Mouse (Mus musculus) kidney, adult 2 months (tissue): ENCODE measurements around the gene Rsc1a1. TPM values are rescaled to one million over a fixed set of nuclear protein-coding genes. Genes with fewer than 3 reads are reported as not detected.

ENCODE experiments used
- DNase-seq: peaks from one replicate; pipeline ENCODE4 v3.0.0; 2021
- H3K27ac ChIP-seq: fragments of 200-500 bp; 2 replicates; pipeline ENCODE4 v1.5.1; 2012; ENCODE audit warnings: low read depth, low read length, control low read depth, inconsistent platforms; ENCODE audit not compliant: insufficient read depth
- H3K27me3 ChIP-seq: fragments of 200-500 bp; replicated peaks from 2 replicates; pipeline ENCODE4 v1.6.1; 2012; ENCODE audit warnings: mild to moderate bottlenecking, moderate library complexity, low read length, inconsistent platforms; ENCODE audit not compliant: control insufficient read depth, insufficient read depth
- H3K36me3 ChIP-seq: fragments of 200-500 bp; 2 replicates; pipeline ENCODE4 v1.6.1; 2012; ENCODE audit warnings: mild to moderate bottlenecking, moderate library complexity, low read length, inconsistent platforms; ENCODE audit not compliant: control insufficient read depth, insufficient read depth
- H3K4me1 ChIP-seq: fragments of 200-500 bp; 2 replicates; pipeline ENCODE4 v1.6.1; 2011; ENCODE audit warnings: low read length; ENCODE audit not compliant: control insufficient read depth, insufficient read depth
- H3K4me3 ChIP-seq: fragments of 200-500 bp; 2 replicates; pipeline ENCODE4 v1.5.1; 2011; ENCODE audit warnings: mild to moderate bottlenecking, low read depth, low read length, control low read depth; ENCODE audit not compliant: insufficient read depth
- CTCF ChIP-seq: fragments of 200-500 bp; conservative IDR thresholded peaks from 2 replicates; pipeline ENCODE4 v1.5.1; 2011; ENCODE audit warnings: low read depth, mild to moderate bottlenecking, control low read depth, low read length, moderate library complexity, mixed read lengths; ENCODE audit not compliant: insufficient read depth, insufficient read length
- POLR2A ChIP-seq: fragments of 200-500 bp; IDR thresholded peaks from one replicate; pipeline ENCODE4 v1.6.1; 2011; ENCODE audit warnings: low read depth, low read length, control low read depth
- WGBS: fragments of 180-500 bp; shearing (Covaris S2); methylation state at CpG from one replicate; pipeline ENCODE4 v1.1.7; 2018; 5-methylcytosine and 5-hydroxymethylcytosine counted together
- polyA plus RNA-seq: library from polyadenylated mRNA; depleted of rRNA; stranded (reverse); fragments of >200 nt; gene quantifications from 2 replicates; pipeline ENCODE4 v1.2.3, GENCODE M21; 2012

Gene Rsc1a1
- polyA plus RNA-seq, 1 experiment, result 18.2 TPM

GRCm38 (mm10) chr4:141704625-141705024, 19.2 kb upstream of the Rsc1a1 start:
- TF ChIP-seq CTCF (no peak), POLR2A (no peak)
- H3K4me3 ChIP-seq, result no peak overlapping the region
- no peak overlapping the region for H3K27ac ChIP-seq
- no peak for DNase-seq
- H3K36me3 ChIP-seq, result peaks cover 11% of the 10 kb centered on the region
- no peaks in the 10 kb centered on the region for H3K4me1 ChIP-seq
- H3K27me3 ChIP-seq, result no peaks in the 10 kb centered on the region
- 78% methylated on average over 2 of the region's 2 CpGs for WGBS

GRCm38 (mm10) chr4:141694719-141695118, 9.3 kb upstream of the Rsc1a1 start:
- no peaks in the 10 kb centered on the region for H3K4me1 ChIP-seq
- DNase-seq, result no peak
- H3K36me3 ChIP-seq, result peaks cover 9% of the 10 kb centered on the region
- H3K27ac ChIP-seq, result no peak overlapping the region
- no peak overlapping the region for H3K4me3 ChIP-seq
- H3K27me3 ChIP-seq, result no peaks in the 10 kb centered on the region
- 69% methylated on average over 8 of the region's 8 CpGs for WGBS
- TF ChIP-seq POLR2A, result no peak
- no peak for TF ChIP-seq CTCF

- Histone ChIP-seq H3K27me3 (no peaks in the 10 kb centered on the region), H3K36me3 (peaks cover 13% of the 10 kb centered on the region), H3K4me3 (no peak overlapping the region), H3K27ac (no peak overlapping the region), H3K4me1 (no peaks in the 10 kb centered on the region)
- no peak for TF ChIP-seq POLR2A
- no peak for TF ChIP-seq CTCF
- DNase-seq, result no peak
- WGBS, result 95% methylated on average over 8 of the region's 8 CpGs
These were observed 3.1 kb upstream of the Rsc1a1 start for GRCm38 (mm10) chr4:141688505-141688904.

- H3K27ac ChIP-seq, result no peak overlapping the region
- H3K4me3 ChIP-seq, result no peak overlapping the region
- no peaks in the 10 kb centered on the region for H3K27me3 ChIP-seq
- DNase-seq, result no peak
- TF ChIP-seq POLR2A (no peak), CTCF (no peak)
- no peaks in the 10 kb centered on the region for H3K4me1 ChIP-seq
- H3K36me3 ChIP-seq, result peaks cover 13% of the 10 kb centered on the region
- 61% methylated on average over 8 of the region's 8 CpGs for WGBS
These were observed 1.1 kb upstream of the Rsc1a1 start for GRCm38 (mm10) chr4:141686525-141686924.

- Histone ChIP-seq H3K4me3 (no peak overlapping the region), H3K36me3 (peaks cover 13% of the 10 kb centered on the region), H3K27ac (no peak overlapping the region), H3K27me3 (no peaks in the 10 kb centered on the region), H3K4me1 (no peaks in the 10 kb centered on the region)
- no peak for TF ChIP-seq POLR2A
- no peak for TF ChIP-seq CTCF
- 76% methylated on average over 3 of the region's 3 CpGs for WGBS
- DNase-seq, result no peak
These were observed 694 bp upstream of the Rsc1a1 start for GRCm38 (mm10) chr4:141686093-141686492.

GRCm38 (mm10) chr4:141682706-141683230, 2.6 kb downstream of the Rsc1a1 start:
- no peak for DNase-seq
- Histone ChIP-seq H3K4me1 (no peaks in the 10 kb centered on the region), H3K36me3 (peaks cover 7% of the 10 kb centered on the region), H3K27me3 (no peaks in the 10 kb centered on the region), H3K4me3 (no peak overlapping the region), H3K27ac (no peak overlapping the region)
- TF ChIP-seq CTCF, result no peak
- TF ChIP-seq POLR2A, result no peak
- WGBS, result 80% methylated on average over 12 of the region's 12 CpGs

GRCm38 (mm10) chr4:141681767-141682166, 3.6 kb downstream of the Rsc1a1 start:
- no peak for TF ChIP-seq POLR2A
- TF ChIP-seq CTCF, result no peak
- DNase-seq, result no peak
- Histone ChIP-seq H3K4me3 (no peak overlapping the region), H3K27ac (no peak overlapping the region), H3K36me3 (peaks cover 7% of the 10 kb centered on the region), H3K4me1 (no peaks in the 10 kb centered on the region), H3K27me3 (no peaks in the 10 kb centered on the region)
- 51% methylated on average over 7 of the region's 7 CpGs for WGBS

GRCm38 (mm10) chr4:141680892-141681291, 4.5 kb downstream of the Rsc1a1 start:
- WGBS, result 66% methylated on average over 12 of the region's 12 CpGs
- H3K27me3 ChIP-seq, result no peaks in the 10 kb centered on the region
- DNase-seq, result no peak
- H3K27ac ChIP-seq, result no peak overlapping the region
- peaks cover 5% of the 10 kb centered on the region; the same call in 1 of the 2 replicates for H3K36me3 ChIP-seq
- TF ChIP-seq POLR2A, result no peak
- no peak overlapping the region for H3K4me3 ChIP-seq
- H3K4me1 ChIP-seq, result no peaks in the 10 kb centered on the region
